Mouse (Mus musculus) liver, adult 2 months (tissue): ENCODE data around the gene Sfmbt2. TPM values are rescaled to one million over a fixed set of nuclear protein-coding genes. Genes with fewer than 3 reads are reported as not detected.

Experiments used
- DNase-seq: peaks from one replicate; pipeline ENCODE4 v3.0.0-alpha.2; 2011; ENCODE audit warnings: low read depth, low spot score; ENCODE audit errors: extremely low read depth
- H3K27ac ChIP-seq: fragments of 200-500 bp; replicated peaks from 2 replicates; pipeline ENCODE4 v1.5.1; 2012; ENCODE audit warnings: low read depth, mild to moderate bottlenecking, control low read depth, inconsistent platforms, low read length; ENCODE audit not compliant: insufficient read depth
- H3K27me3 ChIP-seq: fragments of 200-500 bp; 2 replicates; pipeline ENCODE4 v1.6.1; 2012; ENCODE audit warnings: mild to moderate bottlenecking, moderate library complexity, low read length, inconsistent platforms; ENCODE audit not compliant: control insufficient read depth, insufficient read depth
- H3K36me3 ChIP-seq: fragments of 200-500 bp; 2 replicates; pipeline ENCODE4 v1.6.1; 2012; ENCODE audit warnings: low read length, inconsistent platforms; ENCODE audit not compliant: control insufficient read depth, insufficient read depth
- H3K4me1 ChIP-seq: fragments of 200-500 bp; 2 replicates; pipeline ENCODE4 v1.6.1; 2011; ENCODE audit warnings: low read length; ENCODE audit not compliant: control insufficient read depth, insufficient read depth
- H3K4me3 ChIP-seq: fragments of 200-500 bp; 2 replicates; pipeline ENCODE4 v1.5.1; 2011; ENCODE audit warnings: low read depth, mild to moderate bottlenecking, control low read depth, low read length, moderate library complexity; ENCODE audit not compliant: insufficient read depth
- H3K79me2 ChIP-seq: fragments of 200-500 bp; 2 replicates; pipeline ENCODE4 v1.6.1; 2012; ENCODE audit warnings: inconsistent platforms, mild to moderate bottlenecking, low read length, moderate library complexity; ENCODE audit not compliant: control insufficient read depth, insufficient read depth
- H3K9ac ChIP-seq: fragments of 200-500 bp; 2 replicates; pipeline ENCODE4 v1.6.1; 2012; ENCODE audit warnings: low read depth, mild to moderate bottlenecking, control low read depth, inconsistent platforms, low read length
- CTCF ChIP-seq: fragments of 200-500 bp; IDR thresholded peaks from 2 replicates; pipeline ENCODE4 v1.5.1; 2011; ENCODE audit warnings: low read depth, low read length, control low read depth
- POLR2A ChIP-seq: fragments of 200-500 bp; IDR thresholded peaks from 2 replicates; pipeline ENCODE4 v1.6.1; 2011; ENCODE audit warnings: low read length, control low read depth; ENCODE audit not compliant: insufficient read depth; ENCODE audit errors: extremely low read depth
- WGBS: fragments of 180-500 bp; shearing (Covaris S2); methylation state at CpG from one replicate; pipeline ENCODE4 v1.1.7; 2018; 5-methylcytosine and 5-hydroxymethylcytosine counted together
- polyA plus RNA-seq: library from polyadenylated mRNA; depleted of rRNA; stranded (reverse); fragments of >200 nt; gene quantifications from 2 replicates; pipeline ENCODE4 v1.2.3, GENCODE M21; 2012
- total RNA-seq: library from RNA; depleted of rRNA; stranded (reverse); fragments of >200 nt; gene quantifications from 2 replicates; pipeline ENCODE4 v1.2.3, GENCODE M21; 2014

Sfmbt2 gene
- total and polyA plus RNA-seq, 2 experiments, result under 0.01 to 0.06 TPM

DNA sequence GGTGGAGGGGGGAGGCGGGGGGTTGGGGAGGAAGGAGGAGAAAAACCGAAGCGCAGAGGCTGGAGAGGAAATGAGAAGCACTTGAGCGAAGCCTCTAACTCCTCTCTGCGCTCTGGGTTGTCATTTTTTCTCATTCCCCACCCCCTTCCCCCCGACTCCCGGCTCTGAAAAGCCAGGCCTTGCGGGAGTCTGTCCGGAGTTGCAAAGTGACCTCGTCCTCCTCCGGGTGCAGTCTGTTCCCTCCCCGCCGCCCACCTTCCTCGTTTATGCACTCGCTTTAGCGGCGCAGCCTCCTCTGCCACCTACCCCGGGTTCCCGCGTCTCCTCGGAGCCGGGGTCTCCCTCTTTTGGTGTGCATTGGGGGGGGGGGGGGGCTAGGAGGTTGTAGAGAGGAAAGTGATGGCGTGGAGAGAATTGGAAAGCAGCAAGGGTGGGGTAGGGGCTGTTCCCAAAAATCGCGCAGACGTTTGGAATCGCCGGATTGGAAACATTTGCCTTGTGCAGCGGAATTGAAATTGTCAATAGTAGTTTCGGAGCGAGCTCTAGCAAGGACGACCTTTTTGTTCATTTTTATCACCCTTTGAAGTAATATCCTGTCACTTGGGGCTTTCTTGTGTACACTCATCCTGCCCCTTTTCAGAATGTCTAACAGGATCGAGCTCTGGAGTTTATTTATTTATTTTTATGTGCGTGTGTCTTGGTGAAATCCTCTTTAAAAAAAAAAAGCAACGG lies 2.6 kb downstream of the Sfmbt2 start:
- TF ChIP-seq POLR2A, result no peak
- TF ChIP-seq CTCF, result no peak
- WGBS, result under 1% methylated on average over 35 of the region's 35 CpGs
- DNase-seq, result no peak
- Histone ChIP-seq H3K4me3 (peak overlapping the region; percentile 15; the same call in 1 of the 2 replicates), H3K4me1 (peaks cover 12% of the 10 kb centered on the region), H3K27ac (no peak overlapping the region), H3K36me3 (no peaks in the 10 kb centered on the region), H3K27me3 (peaks cover 26% of the 10 kb centered on the region; the same call in 1 of the 2 replicates), H3K79me2 (no peaks in the 10 kb centered on the region), H3K9ac (no peak overlapping the region)

GRCm38 (mm10) chr2:10373508-10374206 lies 3.3 kb downstream of the Sfmbt2 start:
- Histone ChIP-seq H3K36me3 (no peaks in the 10 kb centered on the region), H3K27me3 (peaks cover 26% of the 10 kb centered on the region; the same call in 1 of the 2 replicates), H3K9ac (no peak overlapping the region), H3K27ac (no peak overlapping the region), H3K4me1 (peaks cover 12% of the 10 kb centered on the region), H3K4me3 (peak overlapping the region; percentile 1; the same call in 1 of the 2 replicates), H3K79me2 (no peaks in the 10 kb centered on the region)
- no peak for TF ChIP-seq CTCF
- no peak for TF ChIP-seq POLR2A
- WGBS, result 2% methylated on average over 30 of the region's 30 CpGs
- DNase-seq, result no peak

GRCm38 (mm10) chr2:10374207-10375023 lies 4.1 kb downstream of the Sfmbt2 start:
- Histone ChIP-seq H3K36me3 (no peaks in the 10 kb centered on the region), H3K79me2 (no peaks in the 10 kb centered on the region), H3K4me1 (peaks cover 11% of the 10 kb centered on the region), H3K27me3 (peaks cover 26% of the 10 kb centered on the region; the same call in 1 of the 2 replicates), H3K4me3 (no peak overlapping the region), H3K27ac (no peak overlapping the region), H3K9ac (no peak overlapping the region)
- TF ChIP-seq POLR2A (no peak), CTCF (peak; percentile 12; the same call in 1 of the 2 replicates)
- DNase-seq, result no peak
- 2% methylated on average over 34 of the region's 34 CpGs for WGBS

DNA sequence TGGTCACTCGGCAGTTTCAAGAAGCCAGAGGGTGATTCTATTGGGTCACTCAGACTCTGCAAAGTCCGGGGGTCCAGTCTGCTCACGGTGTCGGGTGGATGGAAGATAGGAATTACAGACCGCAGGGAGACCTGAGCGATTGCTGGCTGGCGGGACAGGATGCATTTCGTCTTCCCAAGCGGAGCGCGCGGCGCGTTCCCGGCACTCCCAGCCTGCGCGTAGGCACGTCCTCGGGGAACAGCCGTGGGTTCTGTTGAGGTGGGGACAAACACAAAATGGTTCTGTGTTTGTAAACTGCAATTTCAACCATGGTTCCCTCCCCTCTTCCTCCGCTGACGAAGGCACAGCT lies 4.7 kb downstream of the Sfmbt2 start:
- Histone ChIP-seq H3K9ac (no peak overlapping the region), H3K27me3 (peaks cover 25% of the 10 kb centered on the region; the same call in 1 of the 2 replicates), H3K27ac (no peak overlapping the region), H3K4me3 (peak overlapping the region; percentile 1; the same call in 1 of the 2 replicates), H3K36me3 (no peaks in the 10 kb centered on the region), H3K79me2 (no peaks in the 10 kb centered on the region), H3K4me1 (peaks cover 9% of the 10 kb centered on the region)
- DNase-seq, result no peak
- WGBS, result 3% methylated on average over 22 of the region's 22 CpGs
- no peak for TF ChIP-seq CTCF
- no peak for TF ChIP-seq POLR2A

DNA sequence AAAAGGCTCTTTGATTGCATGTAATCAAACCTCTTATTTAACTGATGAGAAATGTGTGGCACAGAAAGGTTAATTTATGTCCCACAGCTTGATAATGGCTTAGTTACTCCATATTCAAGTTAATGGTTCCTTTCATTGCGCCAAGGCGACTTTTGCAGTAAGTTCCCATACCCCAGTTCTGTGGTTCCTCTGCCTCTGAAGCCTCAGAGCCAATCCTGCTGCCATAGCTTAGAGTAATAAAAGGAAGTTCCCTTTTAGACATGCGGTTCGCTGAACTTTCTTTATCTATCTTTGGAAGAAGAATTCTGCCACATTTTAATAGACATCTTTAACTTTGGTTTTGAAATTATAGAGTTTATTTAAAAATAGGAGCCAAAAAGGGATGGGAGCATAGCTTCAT lies 19.7 kb downstream of the Sfmbt2 start:
- no peak overlapping the region for H3K4me3 ChIP-seq
- H3K9ac ChIP-seq, result no peak overlapping the region
- TF ChIP-seq CTCF, result no peak
- no peak for TF ChIP-seq POLR2A
- H3K4me1 ChIP-seq, result no peaks in the 10 kb centered on the region
- H3K79me2 ChIP-seq, result no peaks in the 10 kb centered on the region
- no peaks in the 10 kb centered on the region for H3K27me3 ChIP-seq
- 79% methylated on average over 4 of the region's 4 CpGs for WGBS
- no peaks in the 10 kb centered on the region for H3K36me3 ChIP-seq
- no peak overlapping the region for H3K27ac ChIP-seq
- no peak for DNase-seq
